Mouse (Mus musculus) brain, embryonic 14.5 days (tissue): ENCODE results near the gene Hsd17b7. TPM values are rescaled to one million over a fixed set of nuclear protein-coding genes. Genes with fewer than 3 reads are reported as not detected.
"Not testable (repeated sequence)": the region's sequence is repeated elsewhere in the genome, so short reads cannot be mapped to it uniquely, and the experiment has no call there.

ENCODE experiments used
- DNase-seq: peaks from one replicate; pipeline ENCODE4 v3.0.0-alpha.2; 2011; ENCODE audit warnings: low read depth
- CTCF ChIP-seq: fragments of 200-500 bp; IDR thresholded peaks from 2 replicates; pipeline ENCODE4 v1.5.1; 2012; ENCODE audit warnings: inconsistent platforms, mild to moderate bottlenecking, moderate library complexity, borderline replicate concordance; ENCODE audit not compliant: insufficient read depth, insufficient read length; ENCODE audit errors: extremely low read depth
- POLR2A ChIP-seq: fragments of 200-500 bp; IDR thresholded peaks from 2 replicates; pipeline ENCODE4 v1.6.1; 2012; ENCODE audit warnings: mild to moderate bottlenecking, inconsistent platforms, borderline replicate concordance; ENCODE audit not compliant: poor library complexity, insufficient read depth, insufficient read length, severe bottlenecking; ENCODE audit errors: extremely low read depth
- polyA plus RNA-seq: library from polyadenylated mRNA; depleted of rRNA; stranded (reverse); fragments of >200 nt; gene quantifications from 2 replicates; pipeline ENCODE4 v1.2.3, GENCODE M21; 2012; rRNA removed

Hsd17b7 gene
- 14.6 and 14.9 TPM in 2 replicates for polyA plus RNA-seq

- DNase-seq, result peak; percentile 100
- TF ChIP-seq POLR2A, result peak; percentile 85; the same call in 1 of the 2 replicates
- no peak for TF ChIP-seq CTCF
Measured at GRCm38 (mm10) chr1:169968792-169969515, at the start of gene Hsd17b7. Hsd17b7 (minus strand) TSS chr1:169969241.

GRCm38 (mm10) chr1:170014784-170015183 lies 45.7 kb upstream of the Hsd17b7 start:
- DNase-seq, result no peak
- TF ChIP-seq POLR2A (no peak), CTCF (no peak)

- no peak for DNase-seq
Measured at GRCm38 (mm10) chr1:170010716-170011505, 41.9 kb upstream of the Hsd17b7 start.

GRCm38 (mm10) chr1:170009296-170009695 lies 40.3 kb upstream of the Hsd17b7 start:
- no peak for DNase-seq
- no peak for TF ChIP-seq POLR2A
- TF ChIP-seq CTCF, result no peak

More at GRCm38 (mm10) chr1:170010716-170011505, 41.9 kb upstream of the Hsd17b7 start:
- TF ChIP-seq CTCF (no peak), POLR2A (no peak)

GRCm38 (mm10) chr1:170008432-170009220 lies 39.6 kb upstream of the Hsd17b7 start:
- DNase-seq, result no peak
- TF ChIP-seq CTCF, result no peak
- no peak for TF ChIP-seq POLR2A

- TF ChIP-seq CTCF (no peak), POLR2A (no peak)
- DNase-seq, result no peak
Measured at GRCm38 (mm10) chr1:170006516-170006915, 37.5 kb upstream of the Hsd17b7 start.

GRCm38 (mm10) chr1:170005297-170005696 lies 36.3 kb upstream of the Hsd17b7 start:
- DNase-seq, result no peak
- TF ChIP-seq CTCF (no peak), POLR2A (no peak)

GRCm38 (mm10) chr1:169993901-169994300 lies 24.9 kb upstream of the Hsd17b7 start:
- DNase-seq, result not testable (repeated sequence)

- TF ChIP-seq CTCF (no peak), POLR2A (no peak)
- peak; percentile 2 for DNase-seq
Measured at GRCm38 (mm10) chr1:169986166-169986565, 17.1 kb upstream of the Hsd17b7 start.

- TF ChIP-seq CTCF (no peak), POLR2A (no peak)
- no peak for DNase-seq
Measured at GRCm38 (mm10) chr1:169977621-169978020, 8.6 kb upstream of the Hsd17b7 start.

GRCm38 (mm10) chr1:169971998-169972397 lies 3.0 kb upstream of the Hsd17b7 start:
- TF ChIP-seq CTCF, result no peak
- no peak for TF ChIP-seq POLR2A
- no peak for DNase-seq
